Mouse (Mus musculus) intestine, postnatal 0 days (tissue): ENCODE data around the gene Zfp683. TPM values are rescaled to one million over a fixed set of nuclear protein-coding genes. Genes with fewer than 3 reads are reported as not detected.
A peak's percentile ranks its signal among the peaks of the same experiment; 100 is the strongest.

Experiments used
- ATAC-seq: fragments of 200-750 bp; cut with Nextera tagmentation; 2 replicates; pipeline ENCODE4 v1.8.0; 2017; ENCODE audit warnings: mild to moderate bottlenecking, moderate TSS enrichment, moderate library complexity
- H3K27ac ChIP-seq: fragments of 300-500 bp; sonication (generic); 2 replicates; pipeline ENCODE4 v1.5.1; 2014; ENCODE audit warnings: mild to moderate bottlenecking, low read depth, low read length, moderate library complexity
- H3K27me3 ChIP-seq: fragments of 300-500 bp; sonication (generic); replicated peaks from 2 replicates; pipeline ENCODE4 v1.6.1; 2014; ENCODE audit warnings: low read length, mixed read lengths; ENCODE audit not compliant: control insufficient read depth, insufficient read depth
- H3K36me3 ChIP-seq: fragments of 300-500 bp; sonication (generic); 2 replicates; pipeline ENCODE4 v1.6.1; 2014; ENCODE audit warnings: mild to moderate bottlenecking, moderate library complexity; ENCODE audit not compliant: control insufficient read depth, insufficient read depth
- H3K4me1 ChIP-seq: fragments of 300-500 bp; sonication (generic); replicated peaks from 2 replicates; pipeline ENCODE4 v1.6.1; 2014; ENCODE audit warnings: antibody characterized with exemption, low read length, mixed read lengths; ENCODE audit not compliant: control insufficient read depth, insufficient read depth
- H3K4me2 ChIP-seq: fragments of 300-500 bp; sonication (generic); replicated peaks from 2 replicates; pipeline ENCODE4 v1.6.1; 2014; ENCODE audit warnings: low read depth, mild to moderate bottlenecking, moderate library complexity
- H3K4me3 ChIP-seq: fragments of 300-500 bp; sonication (generic); 2 replicates; pipeline ENCODE4 v1.5.1; 2014; ENCODE audit warnings: low read depth, low read length
- H3K9ac ChIP-seq: fragments of 300-500 bp; sonication (generic); 2 replicates; pipeline ENCODE4 v1.6.1; 2014; ENCODE audit warnings: mild to moderate bottlenecking, low read depth, low read length
- H3K9me3 ChIP-seq: fragments of 300-500 bp; sonication (generic); 2 replicates; pipeline ENCODE4 v1.6.1; 2016; ENCODE audit warnings: mixed run types; ENCODE audit not compliant: control insufficient read depth
- CTCF ChIP-seq: sonication (generic); IDR thresholded peaks from 2 replicates; pipeline ENCODE4 v1.5.1; 2016; ENCODE audit warnings: low read depth, mild to moderate bottlenecking, control low read depth, antibody characterized with exemption, moderate library complexity
- WGBS: fragments of 180-500 bp; shearing (Covaris S2); extraction: QIAGEN DNeasy Blood & Tissue Kit; methylation state at CpG from one replicate; pipeline ENCODE4 v1.1.7; 2014; 5-methylcytosine and 5-hydroxymethylcytosine counted together
- polyA plus RNA-seq: library from polyadenylated mRNA; unstranded; fragments of >200 nt; fragmentation: Nextera tagmentation; extraction: Ambion mirVana; gene quantifications from 2 replicates; pipeline ENCODE4 v1.2.1, GENCODE M21; 2015

Zfp683 gene
- polyA plus RNA-seq, 1 experiment from 2014 or later, result not detected

GRCm38 (mm10) chr4:134102742-134103119 is 49.1 kb downstream of the Zfp683 start:
- no peaks in the 10 kb centered on the region for H3K9me3 ChIP-seq
- H3K36me3 ChIP-seq, result no peaks in the 10 kb centered on the region
- 0 out of 2 replicates have a peak overlapping the region, but pooled peaks have one; percentile 24 for H3K9ac ChIP-seq
- H3K27me3 ChIP-seq, result no peaks in the 10 kb centered on the region
- no peak overlapping the region for H3K27ac ChIP-seq
- peak overlapping the region; percentile 64 for H3K4me2 ChIP-seq
- 4% methylated on average over 21 of the region's 21 CpGs for WGBS
- no peak for TF ChIP-seq CTCF
- H3K4me1 ChIP-seq, result no peaks in the 10 kb centered on the region; the same call in 1 of the 2 replicates
- H3K4me3 ChIP-seq, result peak overlapping the region; percentile 57
- ATAC-seq, result peak; percentile 48; the same call in 1 of the 2 replicates

- H3K27me3 ChIP-seq, result no peaks in the 10 kb centered on the region
- H3K27ac ChIP-seq, result no peak overlapping the region
- H3K4me2 ChIP-seq, result no peak overlapping the region
- no peak for ATAC-seq
- H3K4me3 ChIP-seq, result no peak overlapping the region
- H3K4me1 ChIP-seq, result no peaks in the 10 kb centered on the region
- TF ChIP-seq CTCF, result no peak
- 65% methylated on average over 7 of the region's 7 CpGs for WGBS
- H3K9ac ChIP-seq, result no peak overlapping the region
- no peaks in the 10 kb centered on the region for H3K36me3 ChIP-seq
- no peaks in the 10 kb centered on the region for H3K9me3 ChIP-seq
Measured at GRCm38 (mm10) chr4:134106105-134106504, 52.5 kb downstream of the Zfp683 start.

GRCm38 (mm10) chr4:134107730-134108129 is 54.1 kb downstream of the Zfp683 start:
- no peak overlapping the region for H3K4me2 ChIP-seq
- no peak for TF ChIP-seq CTCF
- H3K4me3 ChIP-seq, result no peak overlapping the region
- no peaks in the 10 kb centered on the region for H3K4me1 ChIP-seq
- no peak for ATAC-seq
- no peaks in the 10 kb centered on the region for H3K27me3 ChIP-seq
- whole genome bisulfite sequencing, result 86% methylated on average over 7 of the region's 7 CpGs
- no peak overlapping the region for H3K9ac ChIP-seq
- H3K27ac ChIP-seq, result no peak overlapping the region
- no peaks in the 10 kb centered on the region for H3K9me3 ChIP-seq
- no peaks in the 10 kb centered on the region for H3K36me3 ChIP-seq

GRCm38 (mm10) chr4:134108196-134108595 is 54.6 kb downstream of the Zfp683 start:
- Histone ChIP-seq H3K4me2 (no peak overlapping the region), H3K4me3 (no peak overlapping the region), H3K4me1 (no peaks in the 10 kb centered on the region), H3K9ac (no peak overlapping the region), H3K36me3 (no peaks in the 10 kb centered on the region), H3K9me3 (no peaks in the 10 kb centered on the region), H3K27me3 (no peaks in the 10 kb centered on the region), H3K27ac (no peak overlapping the region)
- WGBS, result 53% methylated on average over 5 of the region's 5 CpGs
- no peak for TF ChIP-seq CTCF
- no peak for ATAC-seq

Other genes with a start within 250 kb of the Zfp683 start
- 86.2 and 88.8 TPM in 2 replicates for gene Rps6ka1, start 166.0 kb upstream of the Zfp683 start, polyA plus RNA-seq
- gene Hmgn2, start 85.2 kb upstream of the Zfp683 start, polyA plus RNA-seq, result 605 and 661 TPM in 2 replicates
- 26.1 TPM in 2 replicates for gene Dhdds, start 52.9 kb upstream of the Zfp683 start, polyA plus RNA-seq
- not detected in 2 replicates for gene Lin28a, start 35.0 kb upstream of the Zfp683 start, polyA plus RNA-seq
- gene Crybg2, start 7.0 kb downstream of the Zfp683 start, polyA plus RNA-seq, result 17.9 and 22.5 TPM in 2 replicates
- 28.7 and 31.2 TPM in 2 replicates for gene Cd52, start 41.2 kb downstream of the Zfp683 start, polyA plus RNA-seq
- gene Ubxn11, start 48.7 kb downstream of the Zfp683 start, polyA plus RNA-seq, result 0.88 and 1.5 TPM in 2 replicates
- 503 and 522 TPM in 2 replicates for gene Sh3bgrl3, start 75.0 kb downstream of the Zfp683 start, polyA plus RNA-seq
- 85.9 and 91.1 TPM in 2 replicates for gene Cep85, start 133.3 kb downstream of the Zfp683 start, polyA plus RNA-seq
- gene Gm7534, start 149.2 kb downstream of the Zfp683 start, polyA plus RNA-seq, result not detected in 2 replicates
- gene Catsper4, start 173.5 kb downstream of the Zfp683 start, polyA plus RNA-seq, result 0.60 and 0.81 TPM in 2 replicates
- 13.8 and 15.5 TPM in 2 replicates for gene Cnksr1, start 184.6 kb downstream of the Zfp683 start, polyA plus RNA-seq
- 0.39 and 0.46 TPM in 2 replicates for gene E130218I03Rik, start 189.8 kb downstream of the Zfp683 start, polyA plus RNA-seq
- gene Zfp593, start 191.8 kb downstream of the Zfp683 start, polyA plus RNA-seq, result 9.4 and 10.5 TPM in 2 replicates
- gene Gm30191, start 193.1 kb downstream of the Zfp683 start, polyA plus RNA-seq, result not detected in 2 replicates
- 6.8 and 7.6 TPM in 2 replicates for gene Grrp1, start 200.3 kb downstream of the Zfp683 start, polyA plus RNA-seq
- 9.2 and 9.6 TPM in 2 replicates for gene Pdik1l, start 234.1 kb downstream of the Zfp683 start, polyA plus RNA-seq